Mouse (Mus musculus) C2C12 (cell line): ENCODE measurements around the gene Pde10a. TPM values are rescaled to one million over a fixed set of nuclear protein-coding genes. Genes with fewer than 3 reads are reported as not detected.

Experiments
- H3K27me3 ChIP-seq: one replicate; pipeline ENCODE4 v1.6.1; 2011; ENCODE audit not compliant: control insufficient read depth, insufficient read depth, insufficient read length
- H3K36me3 ChIP-seq: one replicate; pipeline ENCODE4 v1.6.1; 2011; ENCODE audit not compliant: control insufficient read depth, insufficient read depth
- H3K4me3 ChIP-seq: one replicate; pipeline ENCODE4 v1.5.1; 2011; ENCODE audit warnings: mild to moderate bottlenecking, control low read depth; ENCODE audit not compliant: poor library complexity, insufficient read depth, severe bottlenecking
- H3K79me2 ChIP-seq: one replicate; pipeline ENCODE4 v1.6.1; 2011; ENCODE audit not compliant: control insufficient read depth, insufficient read depth
- H3K79me3 ChIP-seq: one replicate; pipeline ENCODE4 v1.6.1; 2011; ENCODE audit warnings: low read depth, control low read depth
- H3ac ChIP-seq: one replicate; pipeline ENCODE3; 2011; ENCODE audit warnings: low read depth; ENCODE audit not compliant: control insufficient read depth, insufficient read length
- CEBPB ChIP-seq: IDR thresholded peaks from one replicate; pipeline ENCODE4 v1.6.1; 2011; ENCODE audit warnings: low read depth, mild to moderate bottlenecking, control low read depth, moderate library complexity
- CTCF ChIP-seq: IDR thresholded peaks from one replicate; pipeline ENCODE4 v1.5.1; 2011; ENCODE audit not compliant: control insufficient read depth, insufficient read depth, insufficient read length
- FOSL1 ChIP-seq: IDR thresholded peaks from one replicate; pipeline ENCODE4 v1.8.0; 2011; ENCODE audit warnings: mild to moderate bottlenecking, low read length; ENCODE audit not compliant: poor library complexity, insufficient read depth, severe bottlenecking
- MAX ChIP-seq: IDR thresholded peaks from one replicate; pipeline ENCODE4 v1.6.1; 2011; ENCODE audit warnings: mild to moderate bottlenecking, control low read depth
- MYOD1 ChIP-seq: IDR thresholded peaks from one replicate; pipeline ENCODE4 v1.6.1; 2011; ENCODE audit warnings: low read depth; ENCODE audit not compliant: control insufficient read depth, insufficient read length
- MYOG ChIP-seq: IDR thresholded peaks from one replicate; pipeline ENCODE4 v1.6.1; 2011; ENCODE audit not compliant: control insufficient read depth, insufficient read length; ENCODE audit errors: extremely low read depth
- USF1 ChIP-seq: IDR thresholded peaks from one replicate; pipeline ENCODE4 v1.6.1; 2011; ENCODE audit warnings: low read depth, mild to moderate bottlenecking, control low read depth, moderate library complexity
- polyA plus RNA-seq: library from polyadenylated mRNA; unstranded; fragments of >200 nt; fragmentation: generic; extraction: Trizol; gene quantifications from one replicate; pipeline ENCODE4 v1.2.1, GENCODE M21; 2012; ENCODE audit warnings: missing spikeins

Pde10a gene
- polyA plus RNA-seq, 1 experiment: 0.83 TPM

- no peaks in the 10 kb centered on the region for H3K79me3 ChIP-seq
- TF ChIP-seq MYOD1: no peak
- TF ChIP-seq MAX: no peak
- no peak for TF ChIP-seq MYOG
- TF ChIP-seq CTCF: peak; percentile 67
- TF ChIP-seq USF1: no peak
- no peak for TF ChIP-seq FOSL1
- TF ChIP-seq CEBPB: no peak
- peaks cover 7% of the 10 kb centered on the region for H3K27me3 ChIP-seq
- H3K36me3 ChIP-seq: no peaks in the 10 kb centered on the region
- H3ac ChIP-seq: no peak overlapping the region
- H3K4me3 ChIP-seq: no peak overlapping the region
- H3K79me2 ChIP-seq: no peaks in the 10 kb centered on the region
Observed at GRCm38 (mm10) chr17:8597790-8598189, 72.6 kb downstream of the Pde10a start.

- Histone ChIP-seq H3K4me3 (no peak overlapping the region), H3K79me3 (no peaks in the 10 kb centered on the region), H3K27me3 (peaks cover 7% of the 10 kb centered on the region), H3K36me3 (no peaks in the 10 kb centered on the region), H3K79me2 (no peaks in the 10 kb centered on the region), H3ac (no peak overlapping the region)
- TF ChIP-seq MAX (no peak), USF1 (no peak), MYOD1 (no peak), CEBPB (no peak), FOSL1 (no peak), MYOG (no peak), CTCF (no peak)
Observed at GRCm38 (mm10) chr17:8602976-8603375, 77.8 kb downstream of the Pde10a start.

GRCm38 (mm10) chr17:8605921-8606320 lies 80.7 kb downstream of the Pde10a start:
- Histone ChIP-seq H3K79me2 (no peaks in the 10 kb centered on the region), H3ac (no peak overlapping the region), H3K36me3 (no peaks in the 10 kb centered on the region), H3K79me3 (no peaks in the 10 kb centered on the region), H3K4me3 (no peak overlapping the region), H3K27me3 (peaks cover 8% of the 10 kb centered on the region)
- TF ChIP-seq MYOG: no peak
- no peak for TF ChIP-seq USF1
- no peak for TF ChIP-seq MAX
- TF ChIP-seq CEBPB: no peak

- H3K79me3 ChIP-seq: no peaks in the 10 kb centered on the region
- TF ChIP-seq CEBPB (no peak), USF1 (no peak), CTCF (no peak), FOSL1 (no peak), MYOD1 (no peak), MAX (no peak), MYOG (no peak)
- H3K79me2 ChIP-seq: no peaks in the 10 kb centered on the region
- H3K27me3 ChIP-seq: peaks cover 8% of the 10 kb centered on the region
- no peak overlapping the region for H3K4me3 ChIP-seq
- H3K36me3 ChIP-seq: no peaks in the 10 kb centered on the region
- H3ac ChIP-seq: no peak overlapping the region
Observed at GRCm38 (mm10) chr17:8606695-8607094, 81.5 kb downstream of the Pde10a start.

- H3K27me3 ChIP-seq: peaks cover 8% of the 10 kb centered on the region
- H3K36me3 ChIP-seq: no peaks in the 10 kb centered on the region
- no peaks in the 10 kb centered on the region for H3K79me2 ChIP-seq
- TF ChIP-seq MYOG (no peak), CTCF (no peak), FOSL1 (no peak), USF1 (no peak), MYOD1 (no peak), MAX (no peak), CEBPB (no peak)
- no peak overlapping the region for H3ac ChIP-seq
- H3K79me3 ChIP-seq: no peaks in the 10 kb centered on the region
- no peak overlapping the region for H3K4me3 ChIP-seq
Observed at GRCm38 (mm10) chr17:8611916-8612315, 86.7 kb downstream of the Pde10a start.

GRCm38 (mm10) chr17:8613882-8614551 lies 88.8 kb downstream of the Pde10a start:
- H3K79me3 ChIP-seq: no peaks in the 10 kb centered on the region
- peaks cover 8% of the 10 kb centered on the region for H3K27me3 ChIP-seq
- no peak overlapping the region for H3K4me3 ChIP-seq
- H3ac ChIP-seq: no peak overlapping the region
- no peaks in the 10 kb centered on the region for H3K36me3 ChIP-seq
- no peak for TF ChIP-seq MAX
- no peak for TF ChIP-seq USF1
- peak; percentile 52 for TF ChIP-seq CTCF
- H3K79me2 ChIP-seq: no peaks in the 10 kb centered on the region
